Mouse (Mus musculus): ENCODE data around the gene Atg10. TPM values are rescaled to one million over a fixed set of nuclear protein-coding genes. Genes with fewer than 3 reads are reported as not detected.
A peak's percentile ranks its signal among the peaks of the same experiment; 100 is the strongest.
"Not testable (repeated sequence)": the region's sequence is repeated elsewhere in the genome, so short reads cannot be mapped to it uniquely, and the experiment has no call there.

Atg10 gene
- polyA plus RNA-seq (2015; fragmentation: Nextera tagmentation; extraction: Ambion mirVana): 18.0 and 21.7 TPM in 2 replicates

- DNase-seq (ENCODE audit: low spot score): peak; percentile 95
Measured at GRCm38 (mm10) chr13:91223587-91224437, at the start of gene Atg10. Gene Atg10, minus strand, starts transcription at chr13:91223968.

- no peak for DNase-seq (ENCODE audit: low spot score)
Measured at GRCm38 (mm10) chr13:91252406-91252805, 28.6 kb upstream of the Atg10 start.

- DNase-seq (ENCODE audit: low spot score): no peak
Measured at GRCm38 (mm10) chr13:91251636-91252035, 27.9 kb upstream of the Atg10 start.

GRCm38 (mm10) chr13:91250050-91250449, 26.3 kb upstream of the Atg10 start:
- DNase-seq (ENCODE audit: low spot score): not testable (repeated sequence)

GRCm38 (mm10) chr13:91246472-91246871, 22.7 kb upstream of the Atg10 start:
- no peak for DNase-seq (ENCODE audit: low spot score)

GRCm38 (mm10) chr13:91237976-91238375, 14.2 kb upstream of the Atg10 start:
- DNase-seq (ENCODE audit: low spot score): no peak

GRCm38 (mm10) chr13:91236884-91237283, 13.1 kb upstream of the Atg10 start:
- DNase-seq (ENCODE audit: low spot score): no peak

GRCm38 (mm10) chr13:91224438-91224814, 658 bp upstream of the Atg10 start:
- DNase-seq (ENCODE audit: low spot score): no peak

- DNase-seq (ENCODE audit: low spot score): no peak
Measured at GRCm38 (mm10) chr13:91223063-91223462, 705 bp downstream of the Atg10 start.

GRCm38 (mm10) chr13:91221696-91222095, 2.1 kb downstream of the Atg10 start:
- no peak for DNase-seq (ENCODE audit: low spot score)

- DNase-seq (ENCODE audit: low spot score): no peak
Measured at GRCm38 (mm10) chr13:91217691-91218090, 6.1 kb downstream of the Atg10 start.

GRCm38 (mm10) chr13:91216656-91217205, 7.0 kb downstream of the Atg10 start:
- no peak for DNase-seq (ENCODE audit: low spot score)

GRCm38 (mm10) chr13:91212958-91213357, 10.8 kb downstream of the Atg10 start:
- DNase-seq (ENCODE audit: low spot score): no peak

- DNase-seq (ENCODE audit: low spot score): no peak
Measured at GRCm38 (mm10) chr13:91206237-91206636, 17.5 kb downstream of the Atg10 start.

GRCm38 (mm10) chr13:91202564-91202963, 21.2 kb downstream of the Atg10 start:
- no peak for DNase-seq (ENCODE audit: low spot score)

- no peak for DNase-seq (ENCODE audit: low spot score)
Measured at GRCm38 (mm10) chr13:91187378-91188234, 36.2 kb downstream of the Atg10 start.

- no peak for DNase-seq (ENCODE audit: low spot score)
Measured at GRCm38 (mm10) chr13:91185248-91185867, 38.4 kb downstream of the Atg10 start.

GRCm38 (mm10) chr13:91184226-91184625, 39.5 kb downstream of the Atg10 start:
- no peak for DNase-seq (ENCODE audit: low spot score)

GRCm38 (mm10) chr13:91180364-91180763, 43.4 kb downstream of the Atg10 start:
- no peak for DNase-seq (ENCODE audit: low spot score)

GRCm38 (mm10) chr13:91179174-91179899, 44.4 kb downstream of the Atg10 start:
- DNase-seq (ENCODE audit: low spot score): no peak

Data from thymus, postnatal 0 days (tissue).